Mouse (Mus musculus): ENCODE results near the gene Gm17349.

DNA sequence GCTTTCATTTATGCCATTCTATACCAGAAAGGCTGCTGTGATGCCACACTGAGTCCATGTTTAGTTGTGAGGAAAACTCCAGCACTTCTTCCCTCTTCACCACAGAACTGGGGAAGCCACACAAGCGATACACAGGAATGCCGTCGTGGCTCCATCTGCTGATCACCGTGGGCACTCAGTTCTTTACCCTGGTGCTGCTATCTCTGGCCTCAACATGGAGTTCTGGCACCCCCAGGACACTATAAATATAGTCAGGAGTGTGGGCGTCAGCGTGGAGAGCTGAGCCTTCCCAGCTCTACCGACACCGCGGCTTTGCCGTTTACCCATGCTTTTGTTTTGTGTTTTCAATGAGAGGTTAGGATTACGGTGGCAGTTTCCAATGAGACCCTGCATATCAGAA, 31.4 kb upstream of the Gm17349 start:
- TF ChIP-seq CTCF (IDR thresholded peaks at IDR 0.05; ENCODE audit: insufficient read depth, low read depth, low read length) (no peak), POLR2A (IDR thresholded peaks at IDR 0.05; ENCODE audit: insufficient read depth, low read depth, low read length) (no peak)
